Mouse (Mus musculus) small intestine, adult 2 months (tissue): ENCODE results near the gene Mylk3. TPM values are rescaled to one million over a fixed set of nuclear protein-coding genes. Genes with fewer than 3 reads are reported as not detected.

Source experiments
- H3K27ac ChIP-seq: fragments of 200-500 bp; 2 replicates; pipeline ENCODE4 v1.5.1; 2012; ENCODE audit warnings: low read depth, low read length, control low read depth, inconsistent platforms; ENCODE audit not compliant: insufficient read depth
- H3K27me3 ChIP-seq: fragments of 200-500 bp; 2 replicates; pipeline ENCODE4 v1.6.1; 2012; ENCODE audit warnings: mild to moderate bottlenecking, moderate library complexity, low read length, inconsistent platforms; ENCODE audit not compliant: control insufficient read depth, insufficient read depth
- H3K36me3 ChIP-seq: fragments of 200-500 bp; 2 replicates; pipeline ENCODE4 v1.6.1; 2012; ENCODE audit warnings: mild to moderate bottlenecking, low read length, control low read depth, inconsistent platforms; ENCODE audit not compliant: control insufficient read depth, insufficient read depth
- H3K4me1 ChIP-seq: fragments of 200-500 bp; 2 replicates; pipeline ENCODE4 v1.6.1; 2012; ENCODE audit warnings: low read length, inconsistent platforms, mixed read lengths; ENCODE audit not compliant: control insufficient read depth, insufficient read depth, insufficient read length
- H3K4me3 ChIP-seq: fragments of 200-500 bp; 2 replicates; pipeline ENCODE4 v1.5.1; 2012; ENCODE audit warnings: low read depth, mild to moderate bottlenecking, control low read depth, inconsistent platforms, low read length, moderate library complexity
- CTCF ChIP-seq: fragments of 200-500 bp; IDR thresholded peaks from 2 replicates; pipeline ENCODE4 v1.5.1; 2012; ENCODE audit warnings: low read depth, mild to moderate bottlenecking, control low read depth, inconsistent platforms, low read length, moderate library complexity, mixed read lengths; ENCODE audit not compliant: insufficient replicate concordance, insufficient read length; ENCODE audit errors: extremely low read depth
- POLR2A ChIP-seq: fragments of 200-500 bp; IDR thresholded peaks from 2 replicates; pipeline ENCODE4 v1.6.1; 2012; ENCODE audit warnings: low read depth, mild to moderate bottlenecking, control low read depth, inconsistent platforms, low read length, moderate library complexity
- WGBS: fragments of 180-500 bp; shearing (Covaris S2); methylation state at CpG from one replicate; pipeline ENCODE4 v1.1.7; 2018; 5-methylcytosine and 5-hydroxymethylcytosine counted together
- polyA plus RNA-seq: library from polyadenylated mRNA; depleted of rRNA; stranded (reverse); fragments of >200 nt; gene quantifications from 2 replicates; pipeline ENCODE4 v1.2.3, GENCODE M21; 2012

The Mylk3 gene
- polyA plus RNA-seq, 1 experiment = not detected

- no peak overlapping the region for H3K27ac ChIP-seq
- no peaks in the 10 kb centered on the region for H3K4me1 ChIP-seq
- no peak overlapping the region for H3K4me3 ChIP-seq
- H3K27me3 ChIP-seq = no peaks in the 10 kb centered on the region
- TF ChIP-seq POLR2A (no peak), CTCF (no peak)
- 88% methylated on average over 4 of the region's 4 CpGs for WGBS
- H3K36me3 ChIP-seq = no peaks in the 10 kb centered on the region
Observed at GRCm38 (mm10) chr8:85353287-85353686, 32.9 kb downstream of the Mylk3 start.

- no peak for TF ChIP-seq CTCF
- Histone ChIP-seq H3K4me1 (peaks cover 7% of the 10 kb centered on the region; the same call in 1 of the 2 replicates), H3K27ac (no peak overlapping the region), H3K4me3 (no peak overlapping the region), H3K27me3 (no peaks in the 10 kb centered on the region), H3K36me3 (no peaks in the 10 kb centered on the region)
- WGBS = 54% methylated on average over 5 of the region's 5 CpGs
Observed at GRCm38 (mm10) chr8:85339871-85340573, 46.1 kb downstream of the Mylk3 start.

- Histone ChIP-seq H3K27ac (no peak overlapping the region), H3K4me3 (no peak overlapping the region), H3K4me1 (peaks cover 10% of the 10 kb centered on the region; the same call in 1 of the 2 replicates), H3K36me3 (no peaks in the 10 kb centered on the region), H3K27me3 (no peaks in the 10 kb centered on the region)
- WGBS = 34% methylated on average over 4 of the region's 4 CpGs
- TF ChIP-seq CTCF (no peak), POLR2A (no peak)
Observed at GRCm38 (mm10) chr8:85337681-85338080, 48.5 kb downstream of the Mylk3 start.

- no peak overlapping the region for H3K27ac ChIP-seq
- no peak for TF ChIP-seq POLR2A
- no peak for TF ChIP-seq CTCF
- H3K27me3 ChIP-seq = no peaks in the 10 kb centered on the region
- WGBS = 27% methylated on average over 6 of the region's 6 CpGs
- H3K4me1 ChIP-seq = peaks cover 13% of the 10 kb centered on the region; the same call in 1 of the 2 replicates
- H3K4me3 ChIP-seq = no peak overlapping the region
- H3K36me3 ChIP-seq = no peaks in the 10 kb centered on the region
Observed at GRCm38 (mm10) chr8:85336211-85336933, 49.8 kb downstream of the Mylk3 start.

- Histone ChIP-seq H3K36me3 (no peaks in the 10 kb centered on the region), H3K27me3 (no peaks in the 10 kb centered on the region), H3K4me3 (no peak overlapping the region), H3K4me1 (peaks cover 13% of the 10 kb centered on the region; the same call in 1 of the 2 replicates), H3K27ac (no peak overlapping the region)
- no peak for TF ChIP-seq CTCF
- TF ChIP-seq POLR2A = no peak
Observed at GRCm38 (mm10) chr8:85335105-85335504, 51.0 kb downstream of the Mylk3 start.

GRCm38 (mm10) chr8:85329506-85329905 is 56.6 kb downstream of the Mylk3 start:
- H3K27me3 ChIP-seq = no peaks in the 10 kb centered on the region
- 76% methylated on average over 1 of the region's 1 CpGs for WGBS

GRCm38 (mm10) chr8:85327036-85327435 is 59.1 kb downstream of the Mylk3 start:
- Histone ChIP-seq H3K4me1 (peaks cover 3% of the 10 kb centered on the region; the same call in 1 of the 2 replicates), H3K27ac (no peak overlapping the region), H3K27me3 (no peaks in the 10 kb centered on the region), H3K4me3 (no peak overlapping the region), H3K36me3 (no peaks in the 10 kb centered on the region)
- WGBS = 83% methylated on average over 9 of the region's 9 CpGs
- no peak for TF ChIP-seq POLR2A
- TF ChIP-seq CTCF = no peak

More at GRCm38 (mm10) chr8:85329506-85329905, 56.6 kb downstream of the Mylk3 start:
- no peaks in the 10 kb centered on the region for H3K36me3 ChIP-seq
- TF ChIP-seq POLR2A = no peak
- TF ChIP-seq CTCF = no peak
- H3K27ac ChIP-seq = no peak overlapping the region
- peaks cover 3% of the 10 kb centered on the region; the same call in 1 of the 2 replicates for H3K4me1 ChIP-seq
- H3K4me3 ChIP-seq = no peak overlapping the region
